Mouse (Mus musculus) G1E (cell line): ENCODE measurements around the gene Crtac1. TPM values are rescaled to one million over a fixed set of nuclear protein-coding genes. Genes with fewer than 3 reads are reported as not detected.

Source experiments
- ATAC-seq: 2 replicates; pipeline ENCODE4 v1.8.0; 2016; ENCODE audit warnings: mild to moderate bottlenecking; ENCODE audit not compliant: insufficient number of reproducible peaks, poor library complexity, low FRiP score, severe bottlenecking; ENCODE audit errors: extremely low read depth
- DNase-seq: peaks from one replicate; pipeline ENCODE4 v3.0.0; 2012; ENCODE audit warnings: low spot score
- H3K27me3 ChIP-seq: 2 replicates; pipeline ENCODE4 v1.6.1; 2012; ENCODE audit warnings: mild to moderate bottlenecking, low read length, inconsistent platforms; ENCODE audit not compliant: insufficient read depth
- H3K36me3 ChIP-seq: replicated peaks from 2 replicates; pipeline ENCODE3; 2012; ENCODE audit warnings: mild to moderate bottlenecking, inconsistent platforms
- H3K4me1 ChIP-seq: 2 replicates; pipeline ENCODE4 v1.6.1; 2012; ENCODE audit warnings: low read depth, low read length, inconsistent platforms, mixed read lengths; ENCODE audit not compliant: insufficient read depth
- H3K4me3 ChIP-seq: 2 replicates; pipeline ENCODE4 v1.5.1; 2012; ENCODE audit warnings: low read depth, mild to moderate bottlenecking, inconsistent platforms, low read length, moderate library complexity, mixed read lengths
- H3K9me3 ChIP-seq: replicated peaks from 2 replicates; pipeline ENCODE4 v1.6.1; 2012; ENCODE audit warnings: inconsistent platforms
- CTCF ChIP-seq: IDR thresholded peaks from 2 replicates; pipeline ENCODE4 v1.5.1; 2012; ENCODE audit warnings: low read depth, low read length, inconsistent platforms, mixed read lengths
- GATA1 ChIP-seq: IDR thresholded peaks from 2 replicates; pipeline ENCODE4 v1.6.1; 2012; ENCODE audit warnings: borderline replicate concordance, low read length, inconsistent platforms, mixed read lengths
- GATA2 ChIP-seq: IDR thresholded peaks from 2 replicates; pipeline ENCODE4 v1.6.1; 2012; ENCODE audit warnings: low read depth, low read length, inconsistent platforms, borderline replicate concordance
- POLR2AphosphoS5 ChIP-seq: IDR thresholded peaks from 2 replicates; pipeline ENCODE4 v1.6.1; 2012; ENCODE audit warnings: low read depth, low read length, inconsistent platforms; ENCODE audit not compliant: insufficient replicate concordance
- TAL1 ChIP-seq: conservative IDR thresholded peaks from 2 replicates; pipeline ENCODE4 v1.6.1; 2012; ENCODE audit warnings: low read depth, low read length, inconsistent platforms, mixed read lengths
- polyA plus RNA-seq: library from polyadenylated mRNA; stranded (reverse); fragments of >175 nt; gene quantifications from 2 replicates; pipeline ENCODE4 v1.2.3, GENCODE M21; 2012
- total RNA-seq, 2 experiments: library from RNA; stranded (forward) in 1 of 2; stranded (reverse) in 1 of 2; fragments of 200-1000 nt in 1 of 2; fragments of >200 nt in 1 of 2; fragmentation: Nextera tagmentation in 1 of 2; gene quantifications; 2 replicates each; pipeline ENCODE4 v1.2.3; 2014 to 2017

Crtac1 gene
- total and polyA plus RNA-seq, 3 experiments: not detected

DNA sequence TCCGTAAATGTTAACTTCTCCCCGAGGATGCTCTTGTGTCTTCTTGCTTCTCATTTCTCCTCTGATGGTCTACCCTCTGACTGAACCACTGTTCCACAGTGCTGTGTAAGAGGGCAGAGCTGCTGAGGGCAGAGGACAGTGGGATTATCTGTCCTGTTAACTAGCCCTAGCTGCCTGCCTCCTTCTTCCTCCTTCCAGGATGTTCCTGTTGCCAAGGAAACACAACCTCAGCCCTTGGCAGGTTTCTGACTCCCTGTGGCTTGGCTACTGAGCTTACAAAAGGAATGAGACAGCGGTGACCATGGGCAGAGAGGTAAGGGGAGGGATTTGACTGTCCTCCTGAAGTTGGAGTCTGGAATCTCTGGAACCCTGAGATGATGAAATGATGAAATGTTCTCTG lies 152.0 kb downstream of the Crtac1 start:
- Histone ChIP-seq H3K36me3 (no peaks in the 10 kb centered on the region), H3K4me3 (no peak overlapping the region), H3K4me1 (no peaks in the 10 kb centered on the region), H3K9me3 (no peaks in the 10 kb centered on the region), H3K27me3 (0 out of 2 replicates have a peak, but pooled peaks cover 2% of the 10 kb centered on the region)
- no peak for TF ChIP-seq GATA1
- TF ChIP-seq TAL1: no peak
- TF ChIP-seq CTCF: no peak
- TF ChIP-seq POLR2AphosphoS5: no peak
- TF ChIP-seq GATA2: no peak
- DNase-seq: no peak
- ATAC-seq: no peak

DNA sequence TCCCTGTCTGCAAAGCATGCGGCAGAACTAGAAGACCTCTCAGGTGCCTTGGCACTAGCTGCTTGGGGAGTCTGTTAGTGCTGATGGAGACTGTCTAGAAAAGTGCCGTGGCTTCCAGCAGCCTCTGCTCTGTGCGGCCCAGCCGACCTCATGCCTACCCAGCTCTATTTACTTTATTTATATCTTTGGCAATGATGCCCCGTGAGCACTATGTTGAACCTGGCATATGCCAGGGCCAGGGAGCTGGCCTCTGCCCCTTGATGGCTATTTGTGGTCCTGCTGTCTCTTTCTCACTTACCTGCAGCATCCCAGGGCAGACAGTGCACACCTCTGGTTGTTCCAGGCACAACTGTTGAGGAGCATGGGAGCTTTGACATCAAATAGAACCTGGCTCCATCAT lies 153.1 kb downstream of the Crtac1 start:
- no peaks in the 10 kb centered on the region for H3K4me1 ChIP-seq

DNA sequence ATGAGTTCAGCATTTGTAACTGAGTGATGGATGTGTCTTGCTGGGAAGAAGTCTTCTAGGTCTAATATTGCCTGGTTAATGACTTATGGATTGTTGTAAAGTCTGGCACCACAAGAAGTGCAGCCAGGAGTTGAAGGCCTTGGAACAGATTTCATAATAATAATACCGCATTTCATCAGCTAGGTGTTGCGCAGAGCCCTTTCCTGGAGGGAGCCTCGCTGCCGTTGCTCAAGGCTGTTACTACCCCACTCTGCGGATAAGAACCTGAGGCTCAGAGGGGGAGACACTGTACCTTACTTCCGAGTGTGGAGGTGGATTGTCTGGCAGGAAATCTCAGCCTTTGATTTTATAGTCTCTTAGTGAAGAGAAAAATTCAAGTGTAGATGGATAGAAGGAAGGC lies 154.3 kb downstream of the Crtac1 start:
- no peak overlapping the region for H3K4me3 ChIP-seq
- H3K27me3 ChIP-seq: 0 out of 2 replicates have a peak, but pooled peaks cover 2% of the 10 kb centered on the region
- H3K4me1 ChIP-seq: no peaks in the 10 kb centered on the region
- H3K36me3 ChIP-seq: no peaks in the 10 kb centered on the region
- ATAC-seq (no peak), DNase-seq (no peak)
- no peak for TF ChIP-seq POLR2AphosphoS5
- no peak for TF ChIP-seq CTCF
- TF ChIP-seq GATA1: no peak
- no peak for TF ChIP-seq GATA2
- no peak for TF ChIP-seq TAL1
- no peaks in the 10 kb centered on the region for H3K9me3 ChIP-seq

More for the DNA sequence above, 153.1 kb downstream of the Crtac1 start:
- Histone ChIP-seq H3K9me3 (no peaks in the 10 kb centered on the region), H3K36me3 (no peaks in the 10 kb centered on the region), H3K4me3 (no peak overlapping the region), H3K27me3 (0 out of 2 replicates have a peak, but pooled peaks cover 2% of the 10 kb centered on the region)
- no peak for ATAC-seq
- no peak for TF ChIP-seq CTCF
- DNase-seq: no peak

DNA sequence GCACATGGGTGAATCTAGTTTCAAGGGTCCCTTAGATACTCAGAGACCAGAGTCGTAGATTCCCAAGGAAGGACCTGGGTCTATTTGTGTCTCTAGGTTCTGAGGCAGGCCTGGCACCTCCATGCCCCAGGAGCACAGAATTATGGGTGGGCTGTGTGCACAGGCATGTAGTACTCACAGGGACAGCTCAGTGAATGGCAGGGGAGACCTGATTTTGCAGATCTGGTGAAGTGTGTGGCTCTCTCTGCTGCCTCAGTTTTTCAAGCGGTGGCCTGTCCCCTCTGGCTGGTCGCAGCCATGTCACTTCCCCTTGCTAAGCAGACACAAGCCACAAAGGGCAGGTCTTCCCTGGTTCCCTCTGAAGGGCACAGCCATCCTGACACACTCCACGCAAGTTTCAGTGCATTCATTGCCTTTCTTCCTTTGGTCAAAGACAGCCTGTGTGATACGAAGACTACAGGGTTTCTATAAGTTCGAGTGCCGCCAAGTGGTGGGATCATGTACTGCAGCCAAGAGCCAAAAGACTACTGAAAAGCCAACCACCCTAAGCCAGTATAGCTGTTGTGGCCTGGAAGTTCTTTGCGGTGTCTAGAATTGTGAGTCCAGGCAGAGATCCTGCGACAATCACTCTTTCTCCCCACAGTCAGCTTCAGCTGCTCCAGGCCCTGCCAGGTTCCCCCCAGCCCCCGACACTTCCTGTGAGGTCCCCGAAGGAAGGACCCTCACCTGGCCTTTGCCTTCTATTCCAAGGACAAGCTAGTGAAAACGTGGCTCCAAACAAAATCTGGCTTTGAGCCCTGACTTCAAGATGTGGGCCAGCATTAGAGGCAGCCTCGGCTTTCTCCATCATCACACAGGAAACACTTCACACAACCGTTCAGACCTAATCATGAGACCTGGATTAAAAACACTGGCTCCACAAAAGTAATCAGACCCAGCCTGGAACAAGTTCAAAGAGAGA lies 159.3 kb downstream of the Crtac1 start:
- H3K4me3 ChIP-seq: no peak overlapping the region
- no peaks in the 10 kb centered on the region for H3K4me1 ChIP-seq
- H3K36me3 ChIP-seq: no peaks in the 10 kb centered on the region
- ATAC-seq: no peak
- H3K9me3 ChIP-seq: no peaks in the 10 kb centered on the region
- peak; percentile 39 for DNase-seq
- H3K27me3 ChIP-seq: peaks cover 13% of the 10 kb centered on the region; the same call in 1 of the 2 replicates
- TF ChIP-seq CTCF: peak; percentile 86
- TF ChIP-seq GATA1: no peak

DNA sequence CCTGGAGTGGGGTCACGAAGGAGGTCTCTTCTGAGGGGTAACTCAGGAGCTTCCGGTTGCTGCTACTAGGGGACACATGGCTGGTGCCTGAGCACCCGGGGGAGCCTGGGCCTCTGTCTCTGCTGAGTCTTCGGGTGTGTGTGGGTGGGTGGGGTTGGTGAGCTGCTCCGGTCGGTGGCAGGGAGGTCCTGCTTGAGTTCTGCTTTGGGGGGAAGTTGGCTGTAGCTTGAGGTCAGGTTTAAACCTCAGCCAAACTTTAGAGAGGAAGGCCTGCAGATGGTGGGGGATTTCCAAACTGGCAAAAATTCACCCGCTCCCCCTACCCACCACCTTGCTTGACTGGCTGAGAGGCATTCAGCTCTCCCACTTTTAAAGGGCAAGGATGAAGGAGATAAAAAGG lies 160.4 kb downstream of the Crtac1 start:
- DNase-seq (no peak), ATAC-seq (no peak)
- Histone ChIP-seq H3K4me3 (no peak overlapping the region), H3K36me3 (no peaks in the 10 kb centered on the region), H3K9me3 (no peaks in the 10 kb centered on the region), H3K27me3 (peaks cover 13% of the 10 kb centered on the region; the same call in 1 of the 2 replicates), H3K4me1 (no peaks in the 10 kb centered on the region)
- TF ChIP-seq CTCF: no peak
- no peak for TF ChIP-seq GATA1
- TF ChIP-seq POLR2AphosphoS5: no peak
- TF ChIP-seq GATA2: no peak
- TF ChIP-seq TAL1: no peak

DNA sequence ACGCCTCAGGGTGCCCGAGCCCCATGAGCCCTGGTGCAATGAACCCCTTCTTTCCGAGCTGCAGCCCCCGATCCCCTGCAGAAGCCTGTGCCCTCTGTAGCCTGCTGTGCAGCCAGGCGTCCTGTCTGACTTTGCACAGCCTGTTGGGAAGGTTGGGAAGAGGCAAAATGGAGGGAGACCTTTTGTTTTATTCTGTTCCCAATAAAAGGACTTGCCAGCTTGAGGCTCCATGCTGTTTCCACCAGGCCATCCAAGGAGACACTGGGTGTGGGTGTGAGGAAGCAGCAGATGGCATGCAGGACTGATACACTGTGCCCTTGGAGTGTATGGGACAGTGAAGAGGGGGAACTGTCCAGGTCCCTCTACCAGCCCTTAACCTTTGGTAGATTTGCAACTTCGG lies 161.5 kb downstream of the Crtac1 start:
- Histone ChIP-seq H3K27me3 (peaks cover 13% of the 10 kb centered on the region; the same call in 1 of the 2 replicates), H3K4me1 (no peaks in the 10 kb centered on the region), H3K4me3 (no peak overlapping the region), H3K9me3 (no peaks in the 10 kb centered on the region), H3K36me3 (no peaks in the 10 kb centered on the region)
- no peak for DNase-seq
- no peak for ATAC-seq
- TF ChIP-seq TAL1: no peak
- no peak for TF ChIP-seq GATA2
- no peak for TF ChIP-seq POLR2AphosphoS5
- no peak for TF ChIP-seq GATA1
- TF ChIP-seq CTCF: no peak
